Mouse (Mus musculus): Measurements from ENCODE around the gene St3gal2. TPM values are rescaled to one million over a fixed set of nuclear protein-coding genes. Genes with fewer than 3 reads are reported as not detected.
A peak's percentile ranks its signal among the peaks of the same experiment; 100 is the strongest.
"Not testable (repeated sequence)": the region's sequence is repeated elsewhere in the genome, so short reads cannot be mapped to it uniquely, and the experiment has no call there.

The St3gal2 gene
- polyA plus RNA-seq, 1 experiment from 2014 or later: 30.3 TPM

- Histone ChIP-seq H3K4me2 (no peak overlapping the region), H3K9ac (no peak overlapping the region), H3K27me3 (no peaks in the 10 kb centered on the region), H3K27ac (replicated peaks) (peak overlapping the region; percentile 57; the same call in 1 of the 2 replicates), H3K4me1 (replicated peaks) (peaks cover 16% of the 10 kb centered on the region), H3K4me3 (no peak overlapping the region), H3K36me3 (peaks cover 23% of the 10 kb centered on the region), H3K9me3 (no peaks in the 10 kb centered on the region)
- 91% methylated on average over 19 of the region's 19 CpGs for WGBS
- ATAC-seq (ENCODE audit: low FRiP score, low read depth): no peak
Observed at GRCm38 (mm10) chr8:110957471-110957870, 37.7 kb downstream of the St3gal2 start.

GRCm38 (mm10) chr8:110958135-110958534 lies 38.4 kb downstream of the St3gal2 start:
- H3K9ac ChIP-seq: no peak overlapping the region
- no peak overlapping the region for H3K4me2 ChIP-seq
- H3K27ac ChIP-seq (replicated peaks): no peak overlapping the region
- no peaks in the 10 kb centered on the region for H3K27me3 ChIP-seq
- H3K36me3 ChIP-seq: peaks cover 30% of the 10 kb centered on the region
- no peak overlapping the region for H3K4me3 ChIP-seq
- no peak for ATAC-seq (ENCODE audit: low FRiP score, low read depth)
- WGBS: 92% methylated on average over 5 of the region's 5 CpGs
- H3K4me1 ChIP-seq (replicated peaks): peaks cover 16% of the 10 kb centered on the region
- H3K9me3 ChIP-seq: no peaks in the 10 kb centered on the region

- H3K9me3 ChIP-seq; H3K9ac ChIP-seq; H3K4me2 ChIP-seq; ATAC-seq (ENCODE audit: low FRiP score, low read depth); H3K27ac ChIP-seq (replicated peaks); H3K4me3 ChIP-seq; H3K27me3 ChIP-seq: not testable (repeated sequence)
- WGBS: 94% methylated on average over 7 of the region's 7 CpGs
- Histone ChIP-seq H3K4me1 (replicated peaks) (peaks cover 16% of the 10 kb centered on the region), H3K36me3 (peaks cover 30% of the 10 kb centered on the region)
Observed at GRCm38 (mm10) chr8:110958553-110958952, 38.8 kb downstream of the St3gal2 start.

- no peak overlapping the region for H3K4me2 ChIP-seq
- no peaks in the 10 kb centered on the region for H3K9me3 ChIP-seq
- peaks cover 16% of the 10 kb centered on the region for H3K4me1 ChIP-seq (replicated peaks)
- H3K36me3 ChIP-seq: peaks cover 30% of the 10 kb centered on the region
- no peak overlapping the region for H3K27ac ChIP-seq (replicated peaks)
- WGBS: 96% methylated on average over 12 of the region's 12 CpGs
- H3K4me3 ChIP-seq: no peak overlapping the region
- H3K27me3 ChIP-seq: no peaks in the 10 kb centered on the region
- H3K9ac ChIP-seq: no peak overlapping the region
- no peak for ATAC-seq (ENCODE audit: low FRiP score, low read depth)
Observed at GRCm38 (mm10) chr8:110959071-110959780, 39.5 kb downstream of the St3gal2 start.

- WGBS: 95% methylated on average over 6 of the region's 6 CpGs
- no peaks in the 10 kb centered on the region for H3K27me3 ChIP-seq
- H3K36me3 ChIP-seq: peaks cover 30% of the 10 kb centered on the region
- no peaks in the 10 kb centered on the region for H3K9me3 ChIP-seq
- H3K4me1 ChIP-seq (replicated peaks): peaks cover 20% of the 10 kb centered on the region
- no peak for ATAC-seq (ENCODE audit: low FRiP score, low read depth)
- no peak overlapping the region for H3K4me2 ChIP-seq
- H3K4me3 ChIP-seq: no peak overlapping the region
- no peak overlapping the region for H3K27ac ChIP-seq (replicated peaks)
- H3K9ac ChIP-seq: no peak overlapping the region
Observed at GRCm38 (mm10) chr8:110959906-110960305, 40.2 kb downstream of the St3gal2 start.

- Histone ChIP-seq H3K27ac (replicated peaks) (no peak overlapping the region), H3K4me2 (no peak overlapping the region), H3K36me3 (peaks cover 29% of the 10 kb centered on the region), H3K9me3 (no peaks in the 10 kb centered on the region), H3K4me3 (no peak overlapping the region), H3K27me3 (no peaks in the 10 kb centered on the region), H3K4me1 (replicated peaks) (0 out of 2 replicates have a peak, but pooled peaks cover 4% of the 10 kb centered on the region), H3K9ac (no peak overlapping the region)
- ATAC-seq (ENCODE audit: low FRiP score, low read depth): no peak
- 86% methylated on average over 2 of the region's 2 CpGs for WGBS
Observed at GRCm38 (mm10) chr8:110963051-110963450, 43.3 kb downstream of the St3gal2 start.

- Histone ChIP-seq H3K4me2 (no peak overlapping the region), H3K9ac (no peak overlapping the region), H3K27me3 (no peaks in the 10 kb centered on the region), H3K4me1 (replicated peaks) (peaks cover 4% of the 10 kb centered on the region; the same call in 1 of the 2 replicates), H3K27ac (replicated peaks) (no peak overlapping the region), H3K36me3 (peaks cover 21% of the 10 kb centered on the region), H3K9me3 (no peaks in the 10 kb centered on the region), H3K4me3 (no peak overlapping the region)
- ATAC-seq (ENCODE audit: low FRiP score, low read depth): no peak
- WGBS: 58% methylated on average over 7 of the region's 7 CpGs
Observed at GRCm38 (mm10) chr8:110964666-110965065, 44.9 kb downstream of the St3gal2 start.

- Histone ChIP-seq H3K4me3 (no peak overlapping the region), H3K9ac (no peak overlapping the region), H3K4me2 (no peak overlapping the region), H3K4me1 (replicated peaks) (peaks cover 10% of the 10 kb centered on the region), H3K36me3 (peaks cover 21% of the 10 kb centered on the region), H3K9me3 (no peaks in the 10 kb centered on the region), H3K27me3 (no peaks in the 10 kb centered on the region), H3K27ac (replicated peaks) (no peak overlapping the region)
- 70% methylated on average over 7 of the region's 7 CpGs for WGBS
- ATAC-seq (ENCODE audit: low FRiP score, low read depth): no peak
Observed at GRCm38 (mm10) chr8:110965594-110965993, 45.9 kb downstream of the St3gal2 start.

GRCm38 (mm10) chr8:110966586-110966985 lies 46.9 kb downstream of the St3gal2 start:
- 84% methylated on average over 8 of the region's 8 CpGs for WGBS
- no peaks in the 10 kb centered on the region for H3K9me3 ChIP-seq
- no peak overlapping the region for H3K9ac ChIP-seq
- no peak overlapping the region for H3K27ac ChIP-seq (replicated peaks)
- peaks cover 15% of the 10 kb centered on the region for H3K4me1 ChIP-seq (replicated peaks)
- peaks cover 21% of the 10 kb centered on the region for H3K36me3 ChIP-seq
- no peak for ATAC-seq (ENCODE audit: low FRiP score, low read depth)
- H3K4me2 ChIP-seq: no peak overlapping the region
- H3K4me3 ChIP-seq: no peak overlapping the region
- no peaks in the 10 kb centered on the region for H3K27me3 ChIP-seq

GRCm38 (mm10) chr8:110967326-110967725 lies 47.6 kb downstream of the St3gal2 start:
- no peaks in the 10 kb centered on the region for H3K27me3 ChIP-seq
- H3K9me3 ChIP-seq: no peaks in the 10 kb centered on the region
- peaks cover 18% of the 10 kb centered on the region for H3K36me3 ChIP-seq
- H3K4me2 ChIP-seq: no peak overlapping the region
- 81% methylated on average over 9 of the region's 9 CpGs for WGBS
- no peak overlapping the region for H3K27ac ChIP-seq (replicated peaks)
- peaks cover 15% of the 10 kb centered on the region for H3K4me1 ChIP-seq (replicated peaks)
- no peak for ATAC-seq (ENCODE audit: low FRiP score, low read depth)
- H3K4me3 ChIP-seq: no peak overlapping the region
- H3K9ac ChIP-seq: no peak overlapping the region

- ATAC-seq (ENCODE audit: low FRiP score, low read depth): peak; percentile 98
- peaks cover 19% of the 10 kb centered on the region for H3K36me3 ChIP-seq
- H3K9ac ChIP-seq: peak overlapping the region; percentile 46
- peak overlapping the region; percentile 70 for H3K27ac ChIP-seq (replicated peaks)
- H3K4me2 ChIP-seq: peak overlapping the region; percentile 72
- H3K4me1 ChIP-seq (replicated peaks): peaks cover 11% of the 10 kb centered on the region
- WGBS: 7% methylated on average over 45 of the region's 45 CpGs
- H3K4me3 ChIP-seq: peak overlapping the region; percentile 46
- H3K9me3 ChIP-seq: no peaks in the 10 kb centered on the region
- no peaks in the 10 kb centered on the region for H3K27me3 ChIP-seq
Observed at GRCm38 (mm10) chr8:110969910-110970770, 50.4 kb downstream of the St3gal2 start.

GRCm38 (mm10) chr8:110976532-110976931 lies 56.8 kb downstream of the St3gal2 start:
- ATAC-seq (ENCODE audit: low FRiP score, low read depth); H3K27me3 ChIP-seq; H3K27ac ChIP-seq (replicated peaks); H3K9ac ChIP-seq; H3K4me3 ChIP-seq; H3K9me3 ChIP-seq; H3K4me2 ChIP-seq; H3K4me1 ChIP-seq (replicated peaks): not testable (repeated sequence)
- peaks cover 36% of the 10 kb centered on the region for H3K36me3 ChIP-seq
- WGBS: 96% methylated on average over 8 of the region's 8 CpGs

All from hindbrain, embryonic 15.5 days (tissue).